Mouse (Mus musculus) midbrain, postnatal 0 days (tissue): ENCODE measurements at regions not wholly inside any gene's neighbourhood (a gene's known extent, or its start where the extent isn't known, plus 50 kb on each side); places are given as distances from the start of the nearest gene placed in this dataset.

ENCODE experiments used
- ATAC-seq: fragments of 200-750 bp; cut with Nextera tagmentation; 2 replicates; pipeline ENCODE4 v1.8.0; 2017; ENCODE audit warnings: moderate number of reproducible peaks, mild to moderate bottlenecking, moderate TSS enrichment, moderate library complexity; ENCODE audit not compliant: low FRiP score
- DNase-seq: peaks from one replicate; pipeline ENCODE4 v3.0.0-alpha.2; 2015; ENCODE audit warnings: low spot score
- H3K27ac ChIP-seq: fragments of 300-500 bp; sonication (generic); 2 replicates; pipeline ENCODE4 v1.5.1; 2014; ENCODE audit warnings: low read depth, mild to moderate bottlenecking, low read length, mixed read lengths
- H3K27me3 ChIP-seq: fragments of 300-500 bp; sonication (generic); 2 replicates; pipeline ENCODE4 v1.6.1; 2014; ENCODE audit warnings: low read length, control low read depth, mixed read lengths; ENCODE audit not compliant: insufficient read depth
- H3K36me3 ChIP-seq: fragments of 300-500 bp; sonication (generic); 2 replicates; pipeline ENCODE4 v1.6.1; 2014; ENCODE audit warnings: low read length, control low read depth, mixed read lengths; ENCODE audit not compliant: insufficient read depth
- H3K4me1 ChIP-seq: fragments of 300-500 bp; sonication (generic); 2 replicates; pipeline ENCODE4 v1.6.1; 2014; ENCODE audit warnings: mild to moderate bottlenecking, control low read depth, antibody characterized with exemption, low read length, mixed read lengths; ENCODE audit not compliant: insufficient read depth
- H3K4me2 ChIP-seq: fragments of 300-500 bp; sonication (generic); 2 replicates; pipeline ENCODE4 v1.6.1; 2014; ENCODE audit warnings: low read depth, mild to moderate bottlenecking, low read length, mixed read lengths; ENCODE audit not compliant: poor library complexity, severe bottlenecking
- H3K4me3 ChIP-seq: fragments of 300-500 bp; sonication (generic); 2 replicates; pipeline ENCODE4 v1.5.1; 2014; ENCODE audit warnings: low read depth, mild to moderate bottlenecking, low read length, moderate library complexity
- H3K9ac ChIP-seq: fragments of 300-500 bp; sonication (generic); replicated peaks from 2 replicates; pipeline ENCODE4 v1.6.1; 2014; ENCODE audit warnings: mild to moderate bottlenecking, low read length, moderate library complexity, mixed read lengths; ENCODE audit not compliant: poor library complexity, severe bottlenecking
- H3K9me3 ChIP-seq: fragments of 300-500 bp; sonication (generic); 2 replicates; pipeline ENCODE4 v1.6.1; 2016; ENCODE audit warnings: low read length, control low read depth
- CTCF ChIP-seq: IDR thresholded peaks from 2 replicates; pipeline ENCODE4 v1.5.1; 2016; ENCODE audit warnings: antibody characterized with exemption, mild to moderate bottlenecking
- WGBS: fragments of 180-500 bp; shearing (Covaris S2); extraction: QIAGEN DNeasy Blood & Tissue Kit; methylation state at CpG from one replicate; pipeline ENCODE4 v1.1.7; 2014; 5-methylcytosine and 5-hydroxymethylcytosine counted together

GRCm38 (mm10) chr1:51635881-51636515, 157.8 kb upstream of the Nabp1 start:
- Histone ChIP-seq H3K36me3 (no peaks in the 10 kb centered on the region), H3K27me3 (no peaks in the 10 kb centered on the region), H3K4me2 (no peak overlapping the region), H3K4me1 (no peaks in the 10 kb centered on the region), H3K9me3 (no peaks in the 10 kb centered on the region), H3K4me3 (no peak overlapping the region), H3K9ac (no peak overlapping the region), H3K27ac (no peak overlapping the region)
- no peak for TF ChIP-seq CTCF
- ATAC-seq: no peak
- peak; percentile 8 for DNase-seq
- WGBS: 54% methylated on average over 7 of the region's 7 CpGs

GRCm38 (mm10) chr1:51633795-51634194, 155.6 kb upstream of the Nabp1 start:
- no peak overlapping the region for H3K4me3 ChIP-seq
- no peaks in the 10 kb centered on the region for H3K9me3 ChIP-seq
- H3K27me3 ChIP-seq: no peaks in the 10 kb centered on the region
- WGBS: 74% methylated on average over 5 of the region's 5 CpGs
- TF ChIP-seq CTCF: no peak
- no peak overlapping the region for H3K9ac ChIP-seq
- ATAC-seq: no peak
- H3K27ac ChIP-seq: no peak overlapping the region
- DNase-seq: no peak
- H3K4me1 ChIP-seq: no peaks in the 10 kb centered on the region
- no peak overlapping the region for H3K4me2 ChIP-seq
- no peaks in the 10 kb centered on the region for H3K36me3 ChIP-seq

GRCm38 (mm10) chr1:51632851-51633250, 154.6 kb upstream of the Nabp1 start:
- DNase-seq: no peak
- no peak overlapping the region for H3K4me3 ChIP-seq
- H3K27ac ChIP-seq: no peak overlapping the region
- TF ChIP-seq CTCF: no peak
- ATAC-seq: no peak
- no peak overlapping the region for H3K4me2 ChIP-seq
- no peaks in the 10 kb centered on the region for H3K4me1 ChIP-seq
- no peak overlapping the region for H3K9ac ChIP-seq
- WGBS: 85% methylated on average over 4 of the region's 4 CpGs
- H3K36me3 ChIP-seq: no peaks in the 10 kb centered on the region
- no peaks in the 10 kb centered on the region for H3K27me3 ChIP-seq
- no peaks in the 10 kb centered on the region for H3K9me3 ChIP-seq

- no peaks in the 10 kb centered on the region for H3K27me3 ChIP-seq
- no peaks in the 10 kb centered on the region for H3K36me3 ChIP-seq
- no peak for ATAC-seq
- H3K4me2 ChIP-seq: no peak overlapping the region
- no peak overlapping the region for H3K4me3 ChIP-seq
- no peak overlapping the region for H3K9ac ChIP-seq
- DNase-seq: no peak
- no peaks in the 10 kb centered on the region for H3K9me3 ChIP-seq
- WGBS: 88% methylated on average over 1 of the region's 1 CpGs
- no peak for TF ChIP-seq CTCF
- no peak overlapping the region for H3K27ac ChIP-seq
- no peaks in the 10 kb centered on the region for H3K4me1 ChIP-seq
Observed at GRCm38 (mm10) chr1:51629848-51630247, 151.6 kb upstream of the Nabp1 start.

GRCm38 (mm10) chr1:51628137-51628793, 150.0 kb upstream of the Nabp1 start:
- H3K4me2 ChIP-seq: no peak overlapping the region
- H3K27me3 ChIP-seq: no peaks in the 10 kb centered on the region
- no peak overlapping the region for H3K27ac ChIP-seq
- TF ChIP-seq CTCF: no peak
- no peak overlapping the region for H3K9ac ChIP-seq
- DNase-seq (no peak), ATAC-seq (no peak)
- no peaks in the 10 kb centered on the region for H3K36me3 ChIP-seq
- no peak overlapping the region for H3K4me3 ChIP-seq
- 42% methylated on average over 5 of the region's 5 CpGs for WGBS
- no peaks in the 10 kb centered on the region for H3K4me1 ChIP-seq
- no peaks in the 10 kb centered on the region for H3K9me3 ChIP-seq

GRCm38 (mm10) chr1:51626303-51626702, 148.1 kb upstream of the Nabp1 start:
- H3K36me3 ChIP-seq: no peaks in the 10 kb centered on the region
- no peak overlapping the region for H3K27ac ChIP-seq
- no peaks in the 10 kb centered on the region for H3K9me3 ChIP-seq
- H3K4me2 ChIP-seq: no peak overlapping the region
- no peak for ATAC-seq
- H3K9ac ChIP-seq: no peak overlapping the region
- TF ChIP-seq CTCF: no peak
- no peak overlapping the region for H3K4me3 ChIP-seq
- 82% methylated on average over 9 of the region's 9 CpGs for WGBS
- no peaks in the 10 kb centered on the region for H3K27me3 ChIP-seq
- no peak for DNase-seq
- no peaks in the 10 kb centered on the region for H3K4me1 ChIP-seq
